Mouse (Mus musculus) left cerebral cortex, postnatal 4 days (tissue): Measurements from ENCODE around the gene Vps13c. TPM values are rescaled to one million over a fixed set of nuclear protein-coding genes. Genes with fewer than 3 reads are reported as not detected.

Experiments used
- DNase-seq: peaks from one replicate; pipeline ENCODE4 v3.0.0-alpha.2; 2022
- intact Hi-C: fragments of 180-260 bp; cut with DNase I; formaldehyde crosslinking; loops from one replicate; pipeline ENCODE4 v1.15.1; 2025
- total RNA-seq, 2 experiments: library from RNA; stranded (reverse); gene quantifications; 2 replicates each; pipeline ENCODE4 v1.2.3; 2021

Vps13c gene
- total RNA-seq, 2 experiments from 2014 or later = 37.0 to 38.7 TPM

DNA sequence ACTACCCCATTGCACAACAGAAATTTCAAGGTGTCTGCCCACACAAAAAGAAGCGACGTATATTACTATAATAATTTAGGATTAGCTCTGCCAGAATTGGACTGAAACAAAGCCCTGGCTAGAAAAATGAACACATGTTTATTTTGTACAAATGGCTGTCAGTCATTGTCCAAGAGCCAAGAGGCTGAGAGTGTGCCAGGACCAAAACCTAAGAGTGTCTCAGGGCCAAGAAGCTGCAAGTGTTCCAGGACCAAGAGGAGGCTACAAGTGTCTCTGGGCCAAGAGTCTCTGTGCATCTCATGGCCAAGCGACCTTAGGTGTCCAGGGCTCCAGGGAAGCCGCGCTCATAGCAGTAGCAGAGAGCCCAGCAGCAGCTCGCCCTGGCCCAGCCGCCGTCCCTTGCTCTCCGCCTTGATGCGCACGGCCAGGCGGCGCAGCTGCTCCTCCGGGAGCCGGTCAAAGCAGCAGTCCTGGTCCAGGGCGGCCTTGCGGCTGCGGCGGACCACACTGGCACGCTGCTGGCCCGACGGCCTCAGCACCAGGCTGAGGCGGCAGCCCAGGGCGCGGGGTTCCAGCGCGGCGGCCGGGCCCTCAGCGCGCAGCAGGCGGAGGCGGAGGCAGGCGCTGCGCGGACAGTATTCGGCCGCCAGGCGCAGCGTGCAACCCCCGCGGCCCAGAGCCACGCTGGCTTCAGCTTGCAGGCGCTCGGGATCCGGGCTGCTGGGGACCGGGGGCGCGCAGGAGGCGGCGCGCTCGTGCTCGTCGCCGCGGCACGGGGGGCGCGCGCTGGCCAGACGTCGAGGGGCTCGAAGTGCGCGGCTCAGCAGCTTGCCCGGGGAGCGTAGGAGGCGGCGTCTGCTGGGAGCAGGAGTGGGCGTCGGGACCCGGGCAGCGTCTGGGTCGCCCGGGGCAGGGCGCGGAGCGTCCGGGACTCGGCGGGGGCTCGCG is 9.5 kb upstream of the Vps13c start:
- peak; percentile 54 for DNase-seq
- intact Hi-C loops = loop anchor here (5.0 kb wide), 1 partner anchor 142 kb away; no protein-coding TSS in a partner anchor

DNA sequence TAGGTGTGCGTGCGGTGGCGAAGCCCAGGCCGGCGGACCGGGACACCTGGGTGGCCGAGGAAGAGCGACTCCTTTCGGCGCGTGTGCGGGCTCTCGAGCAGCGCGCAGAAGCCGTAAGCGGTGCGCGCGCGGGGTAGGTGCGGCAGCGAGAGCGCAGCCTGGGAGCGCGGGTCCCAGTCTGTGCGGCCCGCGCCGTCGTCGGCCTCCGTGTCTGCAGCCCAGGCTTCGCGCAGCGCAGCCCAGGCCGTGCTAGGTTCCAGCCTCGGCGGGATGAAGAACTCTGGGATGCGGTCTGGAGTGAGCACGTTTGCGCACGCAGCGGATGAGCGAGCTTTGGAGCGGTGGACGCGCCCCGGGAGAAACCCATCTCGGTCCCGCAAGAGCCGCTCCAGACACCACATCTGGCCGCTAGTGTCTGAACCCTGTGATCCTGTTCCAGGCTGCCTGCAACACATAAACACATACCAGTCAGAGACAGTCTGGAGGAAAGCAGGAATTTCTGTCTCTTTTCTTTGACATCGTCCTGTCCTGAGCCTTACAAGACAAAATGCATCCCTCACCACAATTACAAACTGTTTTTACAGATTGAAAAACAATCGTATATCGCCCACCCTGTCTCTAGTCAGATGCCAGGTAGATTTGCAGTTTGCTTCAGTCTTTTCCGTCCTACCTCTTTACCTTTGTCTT is 8.7 kb upstream of the Vps13c start:
- DNase-seq = no peak
- intact Hi-C loops = loop anchor here (5.0 kb wide), 1 partner anchor 141 kb away; no protein-coding TSS in a partner anchor

DNA sequence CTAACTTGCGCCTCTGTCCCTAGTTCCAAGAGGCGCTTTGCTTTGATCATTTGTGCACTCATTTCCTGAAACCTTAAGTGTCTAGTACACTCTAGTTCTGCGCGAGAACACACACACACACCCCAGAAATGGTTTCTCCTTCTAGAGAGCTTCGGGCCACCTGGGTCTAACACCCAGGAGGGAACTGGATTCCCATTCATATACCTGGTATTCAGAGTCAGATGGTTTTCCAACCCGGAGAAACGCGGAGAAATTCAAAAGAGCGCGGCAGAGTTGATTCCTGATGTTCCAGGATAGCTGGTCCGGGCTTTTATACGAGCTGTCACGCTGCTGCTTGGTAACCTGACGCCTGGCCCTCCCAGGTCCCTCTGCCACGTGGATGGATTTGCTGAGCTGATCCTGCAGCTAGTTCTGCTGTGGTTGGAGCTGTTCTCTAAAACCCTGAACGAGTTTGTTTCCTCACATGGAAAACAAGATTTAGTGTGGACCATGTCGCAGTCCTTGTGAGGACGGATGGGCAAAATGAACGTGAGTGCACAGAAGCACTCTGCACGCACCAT is 8.1 kb upstream of the Vps13c start, which contains the start of gene C2cd4a:
Gene C2cd4a, minus strand, starts transcription at position 285 of the 560 bp plus-strand sequence.
- peak; percentile 15 for DNase-seq

DNA sequence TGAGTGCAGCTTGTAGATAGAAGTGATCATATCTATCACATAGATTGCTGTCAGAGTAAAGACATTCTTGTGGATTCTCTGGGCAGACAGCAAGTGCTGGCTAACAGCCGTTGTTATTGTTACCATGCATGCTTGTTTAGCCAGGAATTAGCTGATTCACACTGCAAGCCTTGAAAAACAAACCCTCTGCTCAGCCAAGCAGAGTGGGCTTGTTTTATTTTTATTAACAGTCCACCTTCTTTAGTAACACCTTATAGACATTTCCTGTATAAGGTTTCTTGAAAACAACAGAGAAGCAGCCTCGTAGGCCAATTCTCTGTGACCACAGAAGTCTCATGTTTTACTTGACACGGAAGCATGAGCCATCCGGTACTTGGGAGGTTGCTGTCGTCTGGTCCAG is 5.7 kb upstream of the Vps13c start:
- intact Hi-C loops = loop anchor here (5.0 kb wide), 1 partner anchor 138 kb away; no protein-coding TSS in a partner anchor
- no peak for DNase-seq

More for the DNA sequence above, 8.1 kb upstream of the Vps13c start, which contains the start of gene C2cd4a:
- intact Hi-C loops = loop anchor here (5.0 kb wide), 1 partner anchor 140 kb away; no protein-coding TSS in a partner anchor

DNA sequence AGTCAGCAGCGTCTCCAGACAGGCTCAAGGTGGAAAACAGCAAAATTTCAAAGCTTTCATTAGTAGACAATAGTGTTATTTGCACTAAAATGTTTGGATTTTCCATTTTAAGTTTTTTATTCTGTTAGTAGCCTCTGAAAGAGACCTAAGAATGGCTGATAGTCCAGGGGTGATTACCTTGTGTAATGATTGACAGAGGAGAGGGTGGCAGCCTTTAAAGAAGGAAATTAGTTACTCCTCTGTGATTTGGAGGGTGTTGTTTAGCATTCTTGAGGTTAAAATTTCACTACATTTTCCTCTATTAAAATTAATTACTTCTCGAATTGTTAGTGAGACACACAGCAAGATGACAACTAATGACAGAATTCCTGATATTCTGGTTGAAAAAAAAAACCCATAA is 2.9 kb upstream of the Vps13c start:
- no peak for DNase-seq
- intact Hi-C loops = no loop called here

DNA sequence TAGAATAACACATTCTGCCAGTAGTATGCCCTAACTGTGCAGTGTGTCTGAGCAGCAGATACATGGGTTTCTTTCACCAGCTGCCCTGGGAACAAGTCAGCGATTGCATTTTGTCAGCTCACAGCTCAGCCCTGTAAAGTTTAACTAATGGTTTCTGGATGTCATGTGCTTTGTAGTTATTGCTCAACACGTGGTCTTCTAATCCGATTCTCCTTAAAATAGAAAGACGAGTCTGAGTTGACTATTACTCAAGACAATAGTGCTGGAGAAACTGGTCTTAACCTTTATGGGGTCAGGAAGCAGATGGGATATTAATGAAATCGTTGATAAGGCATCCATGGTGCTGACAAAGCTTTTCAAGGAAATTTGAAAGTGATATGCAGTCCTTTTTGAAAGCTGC is 2.6 kb downstream of the Vps13c start:
- no peak for DNase-seq
- intact Hi-C loops = no loop called here

DNA sequence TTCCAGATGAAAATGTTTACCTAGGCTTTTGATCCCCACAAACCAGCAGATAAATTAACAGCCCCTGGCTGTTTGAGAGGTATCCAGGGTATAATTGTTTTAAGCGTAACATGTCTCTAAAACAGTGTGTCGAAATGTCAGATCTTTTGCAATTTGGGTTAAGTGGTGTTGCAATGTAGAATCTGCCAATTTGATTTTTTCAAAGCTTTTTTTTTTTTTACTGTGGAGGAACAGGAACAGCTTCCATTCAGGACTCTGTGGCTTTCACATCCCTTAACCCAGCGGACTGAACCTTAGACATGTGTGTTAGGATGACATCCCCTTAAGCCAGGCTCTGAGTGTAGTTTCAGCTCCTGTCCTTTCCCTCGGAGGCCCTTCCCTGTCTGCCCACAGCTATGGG is 4.8 kb downstream of the Vps13c start:
- DNase-seq = no peak
- intact Hi-C loops = no loop called here

DNA sequence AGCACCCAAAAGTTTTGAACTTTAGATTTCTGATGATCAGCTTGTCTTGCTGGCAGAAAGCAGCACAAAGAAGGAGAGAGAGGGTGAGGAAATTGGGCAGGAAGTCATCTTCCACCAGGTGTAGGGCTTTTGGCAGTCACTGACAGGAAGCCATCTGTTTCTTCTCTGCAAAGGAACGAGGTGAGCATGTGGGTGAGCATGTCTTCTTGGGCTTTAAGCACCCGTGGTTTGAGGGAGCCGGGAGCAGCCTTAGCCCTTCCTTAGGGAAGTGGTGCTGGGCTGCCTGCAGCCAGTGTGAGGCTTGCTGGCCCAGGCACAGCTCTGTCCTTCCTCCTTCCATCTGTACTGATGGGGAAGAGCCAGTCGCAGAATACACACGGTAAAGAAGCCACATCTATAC is 5.5 kb downstream of the Vps13c start:
- intact Hi-C loops = no loop called here
- no peak for DNase-seq

DNA sequence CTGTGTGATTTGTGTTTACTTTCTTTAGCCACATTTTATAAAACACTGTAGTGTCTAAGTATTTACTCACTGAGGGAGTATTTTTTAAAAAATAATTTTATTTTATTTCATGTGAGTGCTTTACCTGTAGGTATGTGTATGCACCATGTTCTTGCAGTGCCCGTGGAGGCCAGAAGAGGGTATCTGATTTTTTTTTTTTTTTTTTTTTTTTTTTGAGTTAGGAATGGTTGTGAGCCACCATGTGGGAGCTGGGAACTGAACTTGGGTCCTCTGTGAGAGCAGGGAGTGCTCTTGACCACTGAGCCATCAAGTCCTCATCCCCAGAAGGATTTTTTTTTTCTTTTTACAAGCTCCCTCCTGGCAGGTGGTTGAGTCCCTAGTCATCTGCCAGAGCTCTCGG is 5.9 kb downstream of the Vps13c start:
- no peak for DNase-seq

DNA sequence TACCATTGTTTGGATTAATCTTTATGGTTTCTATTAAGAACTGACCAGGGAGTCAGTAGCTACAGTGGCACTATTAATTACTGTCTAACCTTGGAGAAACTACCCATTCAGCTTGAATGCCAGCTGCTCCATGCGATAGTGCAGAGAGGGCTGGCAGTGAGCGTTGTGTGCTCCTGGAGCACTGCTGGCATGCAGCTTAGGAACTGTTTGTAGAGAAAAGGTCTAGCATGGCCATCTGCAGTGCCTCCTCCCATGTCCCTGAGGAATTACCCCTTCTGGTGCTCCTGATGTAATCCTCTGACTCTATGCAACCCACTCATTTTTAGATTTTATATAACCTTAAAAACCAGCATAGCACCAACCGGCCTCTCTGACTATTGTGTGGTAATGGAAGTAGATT is 7.4 kb downstream of the Vps13c start:
- intact Hi-C loops = no loop called here
- no peak for DNase-seq

More for the DNA sequence above, 5.9 kb downstream of the Vps13c start:
- intact Hi-C loops = no loop called here

DNA sequence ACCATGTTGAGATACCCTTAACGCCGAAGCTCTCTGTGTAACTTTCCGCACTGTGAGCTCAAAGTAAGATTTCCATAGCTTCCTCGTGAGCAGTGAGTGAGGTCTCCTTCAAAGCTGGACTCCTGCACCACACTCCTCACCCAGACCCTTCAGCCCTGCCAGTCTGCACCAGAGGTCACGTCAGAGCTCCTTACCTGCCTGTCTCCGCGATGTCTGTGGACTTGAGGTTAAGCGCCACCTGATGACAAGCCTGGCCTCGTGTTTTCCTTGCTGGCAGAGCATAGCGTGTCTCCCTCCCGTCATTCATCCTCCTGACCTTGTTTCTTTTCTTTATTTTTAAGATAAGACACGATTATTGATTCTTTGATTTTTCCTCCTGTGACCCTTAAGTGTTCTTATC is 9.2 kb downstream of the Vps13c start:
- no peak for DNase-seq
- intact Hi-C loops = no loop called here

DNA sequence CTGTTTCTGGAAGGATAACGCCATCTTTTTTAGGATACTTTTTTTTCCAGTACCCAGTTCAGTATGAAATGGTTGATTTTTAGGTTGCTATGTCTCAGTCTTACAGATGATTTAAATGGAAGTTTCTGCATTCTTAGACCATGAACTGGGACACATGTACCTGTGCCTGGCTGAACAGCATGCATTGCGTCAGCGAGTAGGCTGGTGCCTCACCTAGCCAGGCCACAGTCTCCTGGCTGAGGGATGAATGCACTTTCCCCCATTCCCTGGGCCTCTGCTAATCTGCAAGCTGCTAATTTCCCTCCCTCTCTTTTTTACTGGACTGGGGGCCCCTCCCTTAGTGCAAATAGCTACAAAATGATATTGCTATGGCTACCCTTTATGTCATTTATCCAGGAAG is 9.7 kb downstream of the Vps13c start:
- intact Hi-C loops = no loop called here
- DNase-seq = no peak

DNA sequence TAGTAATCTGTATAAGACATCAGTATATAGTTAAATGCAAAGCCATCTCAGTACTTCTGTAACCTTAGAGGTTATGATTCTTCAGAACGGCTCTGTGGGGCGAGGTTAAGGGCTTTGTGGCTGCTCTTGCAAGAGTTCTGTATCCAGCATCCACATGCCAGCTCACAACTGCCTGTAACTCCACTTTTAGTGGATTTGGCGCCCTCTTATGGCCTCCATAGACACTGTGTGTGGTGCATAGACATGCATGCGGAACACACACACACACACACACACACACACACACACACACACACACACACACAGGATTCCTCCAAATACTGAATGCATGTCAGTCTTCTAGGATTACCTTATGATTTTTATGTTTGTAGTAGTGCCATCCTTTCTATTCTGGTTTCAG is 11.0 kb downstream of the Vps13c start:
- intact Hi-C loops = no loop called here
- DNase-seq = no peak

DNA sequence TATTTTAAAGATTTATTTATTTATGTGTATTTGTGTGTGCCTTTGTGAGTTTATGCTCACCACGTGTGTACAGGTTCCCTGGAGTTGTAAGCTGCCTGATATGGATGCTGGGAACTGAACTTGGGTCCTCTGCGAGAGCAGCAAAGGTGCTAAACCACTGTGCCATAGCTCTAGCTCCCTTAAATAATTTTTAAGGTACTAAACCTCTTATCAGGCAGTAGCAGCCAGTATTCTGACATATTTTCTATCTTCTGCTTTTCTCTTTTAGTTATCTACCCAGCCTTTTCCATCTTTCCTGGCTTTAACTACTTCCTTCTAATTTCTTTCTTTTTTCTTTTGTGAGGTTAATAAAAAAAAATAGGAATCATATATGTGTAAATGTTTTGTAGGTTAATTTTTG is 20.1 kb downstream of the Vps13c start:
- intact Hi-C loops = no loop called here
- DNase-seq = no peak

DNA sequence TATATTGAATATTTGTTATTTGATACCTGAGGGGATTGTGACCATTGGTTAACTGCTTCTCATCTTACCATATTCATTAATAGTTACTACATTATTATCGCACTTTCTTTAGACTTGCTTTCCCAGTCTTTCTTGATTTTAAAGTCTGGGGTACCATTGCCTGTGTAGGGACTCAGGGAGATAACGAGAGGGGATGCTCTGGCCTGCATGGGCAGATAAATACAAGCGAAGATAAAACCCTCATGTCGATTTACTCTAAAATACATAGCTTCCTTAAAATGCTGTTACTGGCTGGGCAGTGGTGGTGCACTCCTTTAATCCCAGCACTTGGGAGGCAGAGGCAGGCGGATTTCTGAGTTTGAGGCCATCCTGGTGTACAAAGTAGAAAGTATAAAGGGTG is 23.1 kb downstream of the Vps13c start:
- intact Hi-C loops = no loop called here
- no peak for DNase-seq

DNA sequence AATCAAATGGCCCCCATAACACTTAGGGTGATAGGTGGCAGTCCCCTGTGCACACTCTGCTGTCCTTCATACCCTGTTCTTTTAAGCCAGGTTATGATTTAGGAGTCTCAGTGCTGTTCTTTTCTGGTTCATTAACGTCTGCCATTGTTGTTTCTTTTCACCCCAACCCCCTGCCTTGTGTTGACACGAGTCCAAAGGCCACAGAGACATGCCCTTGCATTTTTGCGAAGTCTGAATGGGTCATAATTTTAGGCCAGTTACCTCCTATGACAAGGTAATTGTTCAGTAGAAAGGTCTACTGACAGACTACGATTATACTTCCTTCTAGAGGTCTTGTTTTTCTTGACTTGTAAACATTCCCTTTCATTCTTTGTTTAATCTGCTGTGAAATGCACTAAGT is 23.8 kb downstream of the Vps13c start:
- DNase-seq = no peak
- intact Hi-C loops = no loop called here

DNA sequence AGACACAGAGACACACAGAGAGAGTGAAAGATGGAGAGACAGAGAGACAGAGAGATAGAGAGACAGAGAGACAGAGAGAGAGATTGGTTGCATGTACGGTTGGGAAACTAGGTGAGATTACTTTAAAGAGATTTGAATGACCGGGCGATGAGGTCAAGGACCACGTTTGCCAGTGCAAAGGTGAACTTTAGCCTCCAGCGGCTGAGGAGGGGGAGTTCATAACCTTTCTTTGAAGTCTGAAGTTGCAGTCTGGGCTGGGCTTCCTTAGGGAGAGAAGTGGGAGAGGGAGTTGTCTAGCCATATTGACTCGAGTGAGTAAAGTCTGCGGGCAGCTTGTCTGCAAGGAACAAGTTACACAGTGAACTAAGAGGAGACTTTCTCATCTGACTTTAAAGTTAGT is 25.2 kb downstream of the Vps13c start:
- DNase-seq = no peak
- intact Hi-C loops = no loop called here

DNA sequence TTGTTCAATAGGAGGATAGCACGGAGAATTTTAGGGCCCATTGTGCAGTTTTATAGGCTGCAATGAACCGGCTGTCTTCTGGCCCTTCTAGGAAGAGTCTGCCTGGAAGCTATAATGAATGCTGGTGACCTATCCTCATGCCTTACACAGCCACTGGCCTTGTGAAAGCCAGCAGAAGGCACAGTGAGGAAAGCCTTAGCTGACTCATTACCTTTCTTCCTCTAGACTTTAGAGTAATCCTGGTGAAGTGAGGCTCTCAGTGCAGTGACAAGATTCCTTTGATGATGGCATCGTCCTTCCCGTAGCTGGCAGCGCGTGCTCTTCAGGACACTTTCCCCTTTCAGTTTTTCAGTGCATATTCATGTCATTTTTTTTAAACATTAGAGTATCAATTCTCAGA is 27.2 kb downstream of the Vps13c start:
- intact Hi-C loops = no loop called here
- DNase-seq = no peak

DNA sequence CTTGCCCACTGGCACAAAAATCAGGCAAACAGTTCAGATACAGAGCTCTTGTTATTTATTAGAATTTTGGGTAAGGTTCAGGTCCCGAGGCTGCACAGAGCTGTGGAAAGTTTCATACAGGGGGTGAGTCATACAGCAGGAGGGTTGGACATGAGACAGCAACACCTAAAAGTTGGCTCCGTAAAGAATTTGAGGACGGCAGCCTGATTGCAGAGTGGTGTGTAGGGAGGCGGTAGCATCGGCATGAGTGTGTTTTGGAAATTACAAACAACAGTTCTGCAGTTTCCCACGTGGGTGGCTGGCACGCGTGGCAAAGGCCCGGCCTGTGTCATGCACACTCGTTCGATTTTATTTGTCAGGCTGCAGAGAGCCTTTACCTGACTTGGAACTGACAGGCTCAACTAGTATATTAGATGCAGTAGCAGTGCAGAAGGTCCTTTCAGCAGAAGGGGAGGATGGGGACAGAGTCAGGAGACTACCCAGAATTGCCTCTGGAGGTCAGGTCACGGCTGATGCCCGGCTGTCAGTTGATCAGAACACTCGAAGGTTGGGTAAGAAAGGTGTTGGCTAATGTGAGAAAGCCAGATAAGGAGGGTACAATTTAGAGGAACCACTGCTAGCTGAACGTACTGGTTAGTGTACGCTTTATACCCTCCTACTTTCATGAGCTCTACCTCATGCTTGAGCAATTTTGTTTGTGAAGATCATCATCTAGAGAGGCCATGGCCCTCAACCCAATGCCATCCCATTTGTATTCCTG is 29.7 kb downstream of the Vps13c start:
- no peak for DNase-seq
- intact Hi-C loops = no loop called here

DNA sequence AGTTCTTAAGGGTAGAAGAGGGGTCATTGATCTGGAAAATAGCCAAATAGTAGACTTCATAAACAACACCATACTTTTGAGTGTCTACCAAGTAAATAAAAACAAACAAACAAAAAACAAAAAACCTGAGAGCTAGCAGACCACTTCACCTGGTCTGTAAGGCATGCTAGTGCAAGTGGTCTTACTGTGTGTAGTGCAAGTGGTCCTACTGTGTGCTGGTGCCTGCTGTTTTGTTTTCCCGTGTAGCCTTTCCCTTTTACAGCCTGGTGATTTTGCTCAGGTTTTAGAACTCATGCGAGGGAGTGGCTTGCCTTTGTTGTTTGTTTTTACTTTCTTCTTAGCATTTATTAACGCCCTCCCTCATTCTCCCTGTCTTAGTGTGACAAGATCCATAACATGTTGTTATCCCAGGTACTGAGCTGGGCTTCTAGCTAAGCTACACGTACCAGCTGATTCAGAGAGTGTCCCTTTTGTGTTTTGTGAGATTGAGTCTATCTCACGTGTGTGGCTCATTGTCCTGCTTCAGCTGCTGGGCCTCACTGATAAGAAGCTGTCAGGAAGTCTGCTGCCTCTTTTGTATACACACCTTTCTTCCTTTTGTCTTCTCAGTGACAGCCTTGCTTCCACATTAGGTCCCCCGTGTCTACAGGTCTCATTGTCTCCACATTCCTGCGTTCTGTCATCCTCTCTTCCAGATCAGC is 34.5 kb downstream of the Vps13c start:
- intact Hi-C loops = no loop called here
- no peak for DNase-seq
